Mouse (Mus musculus): ENCODE results near the gene Os9.

DNA sequence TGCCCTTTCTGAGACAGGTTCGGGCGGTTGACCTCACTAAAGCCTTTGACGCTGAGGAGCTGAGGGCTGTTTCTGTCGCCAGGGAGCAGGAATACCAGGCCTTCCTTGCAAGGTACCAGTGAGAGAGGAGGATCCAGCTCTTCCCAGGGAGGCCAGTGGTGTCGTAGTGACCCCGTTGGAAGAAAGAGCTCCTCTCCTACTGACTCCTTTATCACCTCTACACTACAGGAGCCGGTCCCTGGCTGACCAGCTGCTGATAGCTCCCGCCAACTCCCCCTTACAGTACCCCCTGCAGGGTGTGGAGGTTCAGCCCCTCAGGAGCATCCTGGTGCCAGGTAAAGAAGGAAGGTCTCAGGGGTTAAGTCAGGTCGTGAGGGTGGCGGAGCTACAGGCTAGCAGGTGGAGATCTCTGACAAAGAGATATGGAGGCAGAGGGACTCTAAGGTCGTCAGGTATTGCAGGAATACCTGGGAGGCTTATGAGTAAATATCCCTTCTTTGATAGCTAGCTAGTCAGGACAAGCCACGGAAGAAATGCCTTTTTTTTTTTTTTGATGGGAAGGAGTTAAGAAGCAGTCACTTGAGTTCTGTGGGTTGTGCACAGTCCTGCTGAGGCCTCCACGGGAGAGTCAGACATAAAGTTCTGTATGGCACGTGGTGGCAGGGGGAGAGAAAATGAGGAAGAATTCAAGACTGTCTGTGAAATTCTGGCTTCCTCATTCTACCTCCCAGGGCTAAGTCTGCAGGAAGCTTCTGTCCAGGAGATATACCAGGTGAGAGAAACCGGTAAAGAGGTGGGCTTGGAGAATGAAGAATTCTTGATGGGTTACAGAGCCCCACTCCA, 46.1 kb upstream of the Os9 start:
- no peak for TF ChIP-seq POLR2A (IDR thresholded peaks at IDR 0.05; ENCODE audit: low read depth, low read length)
- TF ChIP-seq CTCF (conservative IDR thresholded peaks at IDR 0.05; ENCODE audit: insufficient read depth, insufficient read length, low read depth, low read length): no peak
